Mouse (Mus musculus) forebrain, embryonic 10.5 days (tissue): ENCODE measurements around the gene 1700037C18Rik. TPM values are rescaled to one million over a fixed set of nuclear protein-coding genes. Genes with fewer than 3 reads are reported as not detected.
"Not testable (repeated sequence)": the region's sequence is repeated elsewhere in the genome, so short reads cannot be mapped to it uniquely, and the experiment has no call there.

ENCODE experiments used
- DNase-seq: peaks from one replicate; pipeline ENCODE4 v3.0.0-alpha.2; 2017; ENCODE audit warnings: low spot score; ENCODE audit errors: extremely low spot score
- H3K27ac ChIP-seq: fragments of 300-500 bp; sonication (generic); 2 replicates; pipeline ENCODE4 v1.5.1; 2016; ENCODE audit warnings: mild to moderate bottlenecking
- H3K27me3 ChIP-seq: fragments of 300-500 bp; sonication (generic); 2 replicates; pipeline ENCODE4 v1.6.1; 2016; ENCODE audit warnings: mild to moderate bottlenecking; ENCODE audit not compliant: poor library complexity, severe bottlenecking
- H3K36me3 ChIP-seq: fragments of 300-500 bp; sonication (generic); replicated peaks from 2 replicates; pipeline ENCODE4 v1.6.1; 2016; ENCODE audit warnings: mild to moderate bottlenecking, moderate library complexity
- H3K4me1 ChIP-seq: fragments of 300-500 bp; sonication (generic); 2 replicates; pipeline ENCODE4 v1.6.1; 2016
- H3K4me3 ChIP-seq: fragments of 300-500 bp; sonication (generic); 2 replicates; pipeline ENCODE4 v1.5.1; 2016; ENCODE audit warnings: mild to moderate bottlenecking, moderate library complexity
- H3K9me3 ChIP-seq: fragments of 300-500 bp; sonication (generic); 2 replicates; pipeline ENCODE4 v1.6.1; 2016; ENCODE audit warnings: mild to moderate bottlenecking, moderate library complexity
- WGBS: fragments of 180-500 bp; shearing (Covaris S2); methylation state at CpG from one replicate; pipeline ENCODE4 v1.1.7; 2016; 5-methylcytosine and 5-hydroxymethylcytosine counted together
- microRNA-seq: library from miRNA; unstranded; fragments of <30 nt; microRNA quantifications from one replicate; pipeline ENCODE4, GENCODE M21; 2017
- polyA plus RNA-seq: library from polyadenylated mRNA; unstranded; fragments of >200 nt; fragmentation: Nextera tagmentation; extraction: Ambion mirVana; gene quantifications from 2 replicates; pipeline ENCODE4 v1.2.1, GENCODE M21; 2016

Gene 1700037C18Rik
- polyA plus RNA-seq, 1 experiment from 2014 or later, result 6.9 TPM

GRCm38 (mm10) chr16:3854437-3855182 lies 53.9 kb downstream of the 1700037C18Rik start:
- H3K4me3 ChIP-seq, result no peak overlapping the region
- H3K4me1 ChIP-seq, result 0 out of 2 replicates have a peak, but pooled peaks cover 8% of the 10 kb centered on the region
- H3K27me3 ChIP-seq, result no peaks in the 10 kb centered on the region
- no peak overlapping the region for H3K27ac ChIP-seq
- no peak for DNase-seq
- WGBS, result 58% methylated on average over 11 of the region's 11 CpGs
- no peaks in the 10 kb centered on the region for H3K36me3 ChIP-seq
- no peaks in the 10 kb centered on the region; the same call in 1 of the 2 replicates for H3K9me3 ChIP-seq

GRCm38 (mm10) chr16:3852586-3852985 lies 55.9 kb downstream of the 1700037C18Rik start:
- 41% methylated on average over 12 of the region's 12 CpGs for WGBS

GRCm38 (mm10) chr16:3851301-3851700 lies 57.2 kb downstream of the 1700037C18Rik start:
- H3K27ac ChIP-seq, H3K36me3 ChIP-seq, H3K9me3 ChIP-seq, H3K27me3 ChIP-seq, DNase-seq, H3K4me3 ChIP-seq: not testable (repeated sequence)
- 86% methylated on average over 13 of the region's 13 CpGs for WGBS
- H3K4me1 ChIP-seq, result peaks cover 19% of the 10 kb centered on the region; the same call in 1 of the 2 replicates

More at GRCm38 (mm10) chr16:3852586-3852985, 55.9 kb downstream of the 1700037C18Rik start:
- Histone ChIP-seq H3K27me3 (no peaks in the 10 kb centered on the region), H3K4me1 (peaks cover 12% of the 10 kb centered on the region; the same call in 1 of the 2 replicates), H3K36me3 (no peaks in the 10 kb centered on the region), H3K4me3 (no peak overlapping the region), H3K9me3 (no peaks in the 10 kb centered on the region; the same call in 1 of the 2 replicates), H3K27ac (no peak overlapping the region)
- DNase-seq, result no peak

GRCm38 (mm10) chr16:3848416-3848815 lies 60.1 kb downstream of the 1700037C18Rik start:
- 73% methylated on average over 3 of the region's 3 CpGs for WGBS
- DNase-seq, result no peak
- Histone ChIP-seq H3K27me3 (no peaks in the 10 kb centered on the region), H3K36me3 (no peaks in the 10 kb centered on the region), H3K9me3 (no peaks in the 10 kb centered on the region; the same call in 1 of the 2 replicates), H3K4me1 (peaks cover 16% of the 10 kb centered on the region; the same call in 1 of the 2 replicates), H3K4me3 (no peak overlapping the region), H3K27ac (no peak overlapping the region)

- Histone ChIP-seq H3K4me1 (peaks cover 18% of the 10 kb centered on the region), H3K27ac (no peak overlapping the region), H3K27me3 (no peaks in the 10 kb centered on the region), H3K4me3 (peak overlapping the region; percentile 59), H3K9me3 (no peaks in the 10 kb centered on the region; the same call in 1 of the 2 replicates), H3K36me3 (no peaks in the 10 kb centered on the region)
- 67% methylated on average over 4 of the region's 4 CpGs for WGBS
- DNase-seq, result no peak
Measured at GRCm38 (mm10) chr16:3847871-3848270, 60.6 kb downstream of the 1700037C18Rik start.

DNA sequence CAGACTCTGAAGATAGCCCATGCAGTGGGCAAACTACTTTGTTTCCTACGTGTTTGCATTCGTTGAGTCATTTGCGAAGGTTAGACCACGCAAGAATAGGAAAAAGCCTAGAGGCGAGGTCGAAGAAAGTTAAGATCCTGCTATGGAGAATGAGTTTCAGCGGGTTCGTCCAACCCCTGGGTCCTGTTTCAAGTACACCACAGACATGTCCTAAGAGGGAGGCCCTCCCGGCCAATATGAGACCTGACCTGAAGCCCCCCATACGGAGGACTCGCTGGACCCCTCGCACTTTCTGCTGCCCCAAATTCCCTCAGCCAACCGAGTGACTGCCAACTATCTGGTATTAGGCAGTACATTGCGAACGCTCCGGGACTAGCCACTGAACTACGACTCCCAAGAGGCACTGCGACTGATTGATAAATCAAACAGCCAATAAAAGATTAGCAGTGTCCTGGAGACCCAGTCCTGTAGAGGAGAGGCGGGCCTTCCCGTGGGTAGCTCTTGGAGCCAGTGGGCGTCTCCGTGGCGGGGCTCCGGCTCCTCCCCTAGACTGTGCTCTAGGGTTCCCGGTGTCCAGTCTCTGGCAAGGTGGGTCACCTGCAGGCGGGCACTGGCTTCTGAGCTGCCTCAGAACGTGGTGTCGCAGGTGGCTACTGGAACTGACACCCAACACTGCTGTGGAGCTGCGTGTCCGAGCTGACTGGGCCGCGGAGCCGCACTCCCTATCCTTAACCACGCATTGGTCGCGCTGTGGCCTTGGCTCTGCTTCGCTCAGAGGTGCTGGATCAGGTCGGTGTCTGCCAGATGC lies 61.6 kb downstream of the 1700037C18Rik start, which contains the start of gene Zfp174:
Gene Zfp174 (plus strand): TSS at position 558 of the 808 bp plus-strand sequence.
- DNase-seq, result peak; percentile 86
- H3K27ac ChIP-seq, result peak within 1 kb of the TSS; percentile 45
- 3% methylated on average over 38 of the region's 38 CpGs for WGBS
- no peaks in the 10 kb centered on the region for H3K27me3 ChIP-seq
- H3K4me3 ChIP-seq, result peak within 1 kb of the TSS; percentile 59
- peaks cover 16% of the 10 kb centered on the region for H3K4me1 ChIP-seq
- no peaks in the 10 kb centered on the region; the same call in 1 of the 2 replicates for H3K9me3 ChIP-seq
- no peaks in the 10 kb centered on the region for H3K36me3 ChIP-seq

Small RNA genes within 50 kb of the gene (microRNA-seq; reads per million reads assigned to microRNA genes)
- gene Gm23493, result not detected

Other genes with a start within 250 kb of the 1700037C18Rik start
- not detected in 2 replicates for gene Mefv, start 190.6 kb downstream of the 1700037C18Rik start, polyA plus RNA-seq
- gene Zfp263, start 164.6 kb downstream of the 1700037C18Rik start, polyA plus RNA-seq, result 48.5 and 48.7 TPM in 2 replicates
- gene Olfr15, start 77.8 kb downstream of the 1700037C18Rik start, polyA plus RNA-seq, result not detected in 2 replicates
- gene Zfp174, start 61.4 kb downstream of the 1700037C18Rik start, polyA plus RNA-seq, result 0.93 and 1.1 TPM in 2 replicates
- 59.3 and 62.2 TPM in 2 replicates for gene Naa60, start 36.3 kb downstream of the 1700037C18Rik start, polyA plus RNA-seq
- 5.4 and 6.5 TPM in 2 replicates for gene Zfp597, start 24.1 kb downstream of the 1700037C18Rik start, polyA plus RNA-seq
- 2.5 and 3.9 TPM in 2 replicates for gene Gm20695, start 24.0 kb downstream of the 1700037C18Rik start, polyA plus RNA-seq
- gene Cluap1, start 112 bp upstream of the 1700037C18Rik start, polyA plus RNA-seq, result 23.3 and 27.4 TPM in 2 replicates
- gene Nlrc3, start 67.9 kb upstream of the 1700037C18Rik start, polyA plus RNA-seq, result 1.3 and 1.4 TPM in 2 replicates
- 22.1 and 24.0 TPM in 2 replicates for gene Slx4, start 95.1 kb upstream of the 1700037C18Rik start, polyA plus RNA-seq
- gene Dnase1, start 128.3 kb upstream of the 1700037C18Rik start, polyA plus RNA-seq, result 5.7 and 6.1 TPM in 2 replicates
- gene Trap1, start 169.1 kb upstream of the 1700037C18Rik start, polyA plus RNA-seq, result 96.1 and 100.0 TPM in 2 replicates